Mouse (Mus musculus): ENCODE measurements at regions not wholly inside any gene's neighbourhood (a gene's known extent, or its start where the extent isn't known, plus 50 kb on each side); places are given as distances from the start of the nearest gene placed in this dataset.

DNA sequence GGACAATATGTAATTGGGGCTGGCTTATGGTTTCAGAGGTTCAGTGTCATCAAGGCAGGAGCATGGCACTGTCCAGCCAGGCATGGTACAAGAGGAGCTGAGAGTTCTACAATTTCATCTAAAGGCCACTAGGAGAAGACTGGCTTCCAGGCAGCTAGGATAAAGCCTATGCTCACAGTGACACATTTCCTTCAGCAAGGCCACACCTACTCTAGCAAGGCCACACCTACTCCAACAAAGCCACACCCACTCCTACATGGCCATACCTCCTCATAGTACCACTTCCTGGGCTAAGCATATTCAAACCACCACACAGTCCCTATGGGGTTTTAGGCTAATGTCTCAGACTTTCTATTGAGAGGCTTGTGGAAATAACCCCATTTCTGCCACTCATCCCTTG lies 285.1 kb downstream of the Cog6 start:
- H3K4me3 ChIP-seq (ENCODE audit: low read depth, low read length) = no peak overlapping the region
- H3K36me3 ChIP-seq (ENCODE audit: control insufficient read depth, insufficient read depth, low read length) = no peaks in the 10 kb centered on the region
- no peaks in the 10 kb centered on the region for H3K4me1 ChIP-seq (replicated peaks; ENCODE audit: control insufficient read depth, insufficient read depth, low read length)
- H3K9ac ChIP-seq (ENCODE audit: low read depth, low read length) = no peak overlapping the region
- no peak overlapping the region for H3K4me2 ChIP-seq (replicated peaks; ENCODE audit: low read depth, low read length)
- H3K9me3 ChIP-seq (ENCODE audit: control insufficient read depth, low read length) = no peaks in the 10 kb centered on the region
- H3K27me3 ChIP-seq (ENCODE audit: control insufficient read depth, insufficient read depth, low read length) = no peaks in the 10 kb centered on the region
- H3K27ac ChIP-seq (ENCODE audit: low read depth, low read length) = no peak overlapping the region
- DNase-seq (ENCODE audit: low spot score) = no peak
- ATAC-seq (ENCODE audit: low FRiP score) = no peak

DNA sequence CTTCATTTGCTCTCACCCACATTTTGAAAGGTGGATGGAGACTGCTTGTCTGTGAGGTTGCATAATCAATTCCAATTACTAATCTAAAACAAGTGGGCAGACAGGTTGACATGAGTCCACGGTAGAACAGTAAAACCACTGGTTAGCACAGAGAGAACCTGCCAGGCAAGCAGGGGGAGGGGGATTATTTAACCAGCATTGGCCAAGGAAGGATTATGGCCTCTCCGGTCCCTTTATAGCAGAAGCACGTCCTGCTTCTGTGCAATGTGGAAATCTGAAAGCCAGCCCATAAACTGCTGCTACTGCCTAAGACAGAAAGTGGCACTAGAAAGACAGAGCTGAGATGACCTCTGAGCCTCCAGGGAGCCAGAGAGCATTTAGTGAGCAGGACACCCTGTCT lies 285.5 kb downstream of the Cog6 start:
- no peaks in the 10 kb centered on the region for H3K4me1 ChIP-seq (replicated peaks; ENCODE audit: control insufficient read depth, insufficient read depth, low read length)
- no peak overlapping the region for H3K9ac ChIP-seq (ENCODE audit: low read depth, low read length)
- 89% methylated on average over 3 of the region's 3 CpGs for WGBS
- H3K9me3 ChIP-seq (ENCODE audit: control insufficient read depth, low read length) = no peaks in the 10 kb centered on the region
- H3K27ac ChIP-seq (ENCODE audit: low read depth, low read length) = no peak overlapping the region
- DNase-seq (ENCODE audit: low spot score) (no peak), ATAC-seq (ENCODE audit: low FRiP score) (no peak)
- no peaks in the 10 kb centered on the region for H3K27me3 ChIP-seq (ENCODE audit: control insufficient read depth, insufficient read depth, low read length)
- H3K36me3 ChIP-seq (ENCODE audit: control insufficient read depth, insufficient read depth, low read length) = no peaks in the 10 kb centered on the region
- no peak overlapping the region for H3K4me3 ChIP-seq (ENCODE audit: low read depth, low read length)
- H3K4me2 ChIP-seq (replicated peaks; ENCODE audit: low read depth, low read length) = no peak overlapping the region

DNA sequence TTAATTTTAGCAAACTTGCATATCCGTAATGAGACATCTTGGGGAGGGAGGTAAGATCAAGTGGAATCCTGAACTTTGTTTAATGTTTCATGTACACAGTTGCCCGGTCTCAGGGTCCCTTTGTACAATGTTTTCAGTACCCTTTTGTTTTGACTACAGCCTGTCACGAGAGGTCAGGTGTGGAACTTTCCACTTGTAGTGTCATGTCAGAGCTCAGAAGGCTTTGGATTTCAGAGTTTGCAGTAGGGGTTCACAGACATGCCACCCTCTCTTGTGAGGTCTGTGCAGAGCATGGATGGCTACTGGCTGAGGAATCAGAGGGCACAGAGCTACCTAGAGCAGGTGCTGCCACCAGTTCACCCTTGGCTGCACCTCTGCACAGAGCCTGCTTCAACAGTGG lies 287.3 kb downstream of the Cog6 start:
- no peaks in the 10 kb centered on the region for H3K4me1 ChIP-seq (replicated peaks; ENCODE audit: control insufficient read depth, insufficient read depth, low read length)
- DNase-seq (ENCODE audit: low spot score) (no peak), ATAC-seq (ENCODE audit: low FRiP score) (no peak)
- WGBS = 86% methylated on average over 3 of the region's 3 CpGs
- no peak overlapping the region for H3K4me3 ChIP-seq (ENCODE audit: low read depth, low read length)
- H3K9me3 ChIP-seq (ENCODE audit: control insufficient read depth, low read length) = no peaks in the 10 kb centered on the region
- H3K27me3 ChIP-seq (ENCODE audit: control insufficient read depth, insufficient read depth, low read length) = no peaks in the 10 kb centered on the region
- no peak overlapping the region for H3K4me2 ChIP-seq (replicated peaks; ENCODE audit: low read depth, low read length)
- H3K27ac ChIP-seq (ENCODE audit: low read depth, low read length) = no peak overlapping the region
- no peak overlapping the region for H3K9ac ChIP-seq (ENCODE audit: low read depth, low read length)
- no peaks in the 10 kb centered on the region for H3K36me3 ChIP-seq (ENCODE audit: control insufficient read depth, insufficient read depth, low read length)

DNA sequence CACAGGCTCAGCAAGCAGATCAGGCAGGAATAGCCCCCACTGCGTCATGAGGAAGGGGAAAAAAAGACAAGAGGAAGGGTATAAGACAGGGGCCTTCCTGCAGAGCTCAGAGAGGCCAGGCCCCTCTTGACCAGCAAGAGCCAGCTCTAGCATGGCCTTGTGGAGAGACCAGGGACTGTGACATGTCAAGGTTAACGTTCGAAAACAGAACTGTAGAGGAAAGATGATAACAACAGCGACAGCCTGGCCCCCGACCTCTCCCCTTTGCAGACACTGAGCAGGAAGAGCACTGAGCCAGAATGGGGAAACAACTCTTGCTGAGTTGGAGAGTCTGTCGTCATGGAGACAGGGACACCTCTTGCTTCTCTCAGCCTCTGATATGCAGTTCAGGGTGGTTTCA lies 288.2 kb downstream of the Cog6 start:
- H3K27me3 ChIP-seq (ENCODE audit: control insufficient read depth, insufficient read depth, low read length) = no peaks in the 10 kb centered on the region
- no peaks in the 10 kb centered on the region for H3K4me1 ChIP-seq (replicated peaks; ENCODE audit: control insufficient read depth, insufficient read depth, low read length)
- ATAC-seq (ENCODE audit: low FRiP score) = no peak
- no peak overlapping the region for H3K4me2 ChIP-seq (replicated peaks; ENCODE audit: low read depth, low read length)
- DNase-seq (ENCODE audit: low spot score) = no peak
- H3K9ac ChIP-seq (ENCODE audit: low read depth, low read length) = no peak overlapping the region
- H3K27ac ChIP-seq (ENCODE audit: low read depth, low read length) = no peak overlapping the region
- no peak overlapping the region for H3K4me3 ChIP-seq (ENCODE audit: low read depth, low read length)
- H3K36me3 ChIP-seq (ENCODE audit: control insufficient read depth, insufficient read depth, low read length) = no peaks in the 10 kb centered on the region
- WGBS = 76% methylated on average over 6 of the region's 6 CpGs
- no peaks in the 10 kb centered on the region for H3K9me3 ChIP-seq (ENCODE audit: control insufficient read depth, low read length)

DNA sequence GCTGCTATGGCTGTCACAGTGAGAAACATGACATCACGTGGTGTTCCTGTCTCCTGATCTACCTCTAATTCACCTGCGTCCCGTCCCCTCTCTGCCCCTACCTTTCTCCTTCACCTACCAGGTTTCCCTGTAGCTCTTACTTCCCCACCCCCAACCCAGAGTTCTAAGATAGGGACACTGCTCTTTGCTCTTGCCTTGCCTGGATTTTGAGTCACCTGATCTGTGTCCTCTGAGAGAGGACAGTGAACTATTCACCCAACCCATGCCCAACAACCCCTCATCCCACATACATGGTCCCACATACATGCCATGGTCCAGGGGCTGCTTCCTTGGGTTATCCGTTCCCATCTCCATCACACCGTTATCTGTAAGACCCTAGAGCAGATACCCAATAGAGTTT lies 288.6 kb downstream of the Cog6 start:
- H3K36me3 ChIP-seq (ENCODE audit: control insufficient read depth, insufficient read depth, low read length) = no peaks in the 10 kb centered on the region
- DNase-seq (ENCODE audit: low spot score) (no peak), ATAC-seq (ENCODE audit: low FRiP score) (no peak)
- H3K4me2 ChIP-seq (replicated peaks; ENCODE audit: low read depth, low read length) = no peak overlapping the region
- H3K4me1 ChIP-seq (replicated peaks; ENCODE audit: control insufficient read depth, insufficient read depth, low read length) = no peaks in the 10 kb centered on the region
- no peaks in the 10 kb centered on the region for H3K27me3 ChIP-seq (ENCODE audit: control insufficient read depth, insufficient read depth, low read length)
- no peak overlapping the region for H3K9ac ChIP-seq (ENCODE audit: low read depth, low read length)
- H3K4me3 ChIP-seq (ENCODE audit: low read depth, low read length) = no peak overlapping the region
- no peak overlapping the region for H3K27ac ChIP-seq (ENCODE audit: low read depth, low read length)
- 91% methylated on average over 5 of the region's 5 CpGs for WGBS
- no peaks in the 10 kb centered on the region for H3K9me3 ChIP-seq (ENCODE audit: control insufficient read depth, low read length)

DNA sequence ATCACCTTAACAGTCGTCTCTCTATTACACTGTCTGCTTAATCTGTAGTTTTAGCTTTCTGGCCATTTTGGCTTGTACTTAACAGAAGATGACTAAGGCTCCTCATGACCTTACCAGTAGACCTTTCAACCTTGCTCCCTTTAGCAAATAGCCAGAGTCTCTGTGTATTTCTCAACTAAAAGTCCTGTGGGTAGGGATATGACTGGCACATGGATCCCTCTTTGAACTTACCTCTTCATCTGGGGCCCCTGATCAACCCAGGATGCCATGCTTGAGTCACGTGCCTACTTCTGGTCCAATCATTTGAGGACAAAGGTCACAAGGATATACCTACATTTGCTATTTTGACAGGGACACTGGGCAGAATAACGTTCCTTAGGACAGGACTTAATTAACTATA lies 292.7 kb downstream of the Cog6 start:
- WGBS = 91% methylated on average over 3 of the region's 3 CpGs
- no peak overlapping the region for H3K27ac ChIP-seq (ENCODE audit: low read depth, low read length)
- no peaks in the 10 kb centered on the region for H3K36me3 ChIP-seq (ENCODE audit: control insufficient read depth, insufficient read depth, low read length)
- H3K9ac ChIP-seq (ENCODE audit: low read depth, low read length) = no peak overlapping the region
- H3K4me3 ChIP-seq (ENCODE audit: low read depth, low read length) = no peak overlapping the region
- H3K9me3 ChIP-seq (ENCODE audit: control insufficient read depth, low read length) = no peaks in the 10 kb centered on the region
- H3K4me2 ChIP-seq (replicated peaks; ENCODE audit: low read depth, low read length) = no peak overlapping the region
- no peaks in the 10 kb centered on the region for H3K4me1 ChIP-seq (replicated peaks; ENCODE audit: control insufficient read depth, insufficient read depth, low read length)
- ATAC-seq (ENCODE audit: low FRiP score) (no peak), DNase-seq (ENCODE audit: low spot score) (no peak)
- no peaks in the 10 kb centered on the region for H3K27me3 ChIP-seq (ENCODE audit: control insufficient read depth, insufficient read depth, low read length)

DNA sequence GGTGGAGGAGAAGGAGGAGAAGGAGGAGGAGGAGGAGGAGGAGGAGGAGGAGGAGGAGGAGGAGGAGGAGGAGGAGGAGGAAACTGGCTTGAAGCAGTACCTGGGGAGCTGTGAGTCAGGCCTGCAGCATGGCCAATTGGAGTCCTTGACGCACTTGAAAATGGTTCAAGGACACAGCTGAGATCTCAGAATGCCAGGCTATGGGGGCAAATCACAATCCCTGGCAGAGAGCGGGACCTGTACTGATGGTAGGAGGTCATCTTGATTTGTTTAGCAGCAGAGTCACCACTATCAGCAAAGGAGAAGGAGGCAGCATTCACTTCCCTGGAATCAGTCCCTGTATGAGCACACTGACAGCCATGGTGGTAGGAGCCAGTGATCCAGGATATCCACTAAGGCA lies 294.1 kb downstream of the Cog6 start:
- H3K36me3 ChIP-seq (ENCODE audit: control insufficient read depth, insufficient read depth, low read length) = no peaks in the 10 kb centered on the region
- H3K4me1 ChIP-seq (replicated peaks; ENCODE audit: control insufficient read depth, insufficient read depth, low read length) = no peaks in the 10 kb centered on the region
- DNase-seq (ENCODE audit: low spot score) (no peak), ATAC-seq (ENCODE audit: low FRiP score) (no peak)
- H3K9me3 ChIP-seq (ENCODE audit: control insufficient read depth, low read length) = no peaks in the 10 kb centered on the region
- no peak overlapping the region for H3K9ac ChIP-seq (ENCODE audit: low read depth, low read length)
- H3K27ac ChIP-seq (ENCODE audit: low read depth, low read length) = no peak overlapping the region
- WGBS = 85% methylated on average over 2 of the region's 2 CpGs
- H3K4me2 ChIP-seq (replicated peaks; ENCODE audit: low read depth, low read length) = no peak overlapping the region
- H3K27me3 ChIP-seq (ENCODE audit: control insufficient read depth, insufficient read depth, low read length) = no peaks in the 10 kb centered on the region
- H3K4me3 ChIP-seq (ENCODE audit: low read depth, low read length) = no peak overlapping the region

DNA sequence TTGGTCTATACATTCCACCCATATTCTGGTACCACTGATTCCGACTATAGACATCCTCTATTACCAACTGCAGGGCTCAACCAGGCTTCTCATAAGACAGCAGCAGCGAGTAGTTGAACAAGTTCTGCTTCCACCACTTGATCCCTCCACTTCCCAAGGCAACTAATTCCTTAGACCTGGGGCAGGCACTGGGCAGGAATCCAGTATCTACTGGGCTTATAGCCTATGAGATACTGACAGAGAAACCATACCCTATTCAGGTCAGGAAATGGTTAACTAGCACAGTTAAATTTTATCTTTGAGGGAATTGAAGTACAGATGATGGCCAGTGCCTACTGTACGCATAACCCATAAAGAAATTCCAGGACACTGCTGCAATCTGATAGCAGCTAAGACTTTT lies 297.9 kb downstream of the Cog6 start:
- H3K27ac ChIP-seq (ENCODE audit: low read depth, low read length) = no peak overlapping the region
- H3K36me3 ChIP-seq (ENCODE audit: control insufficient read depth, insufficient read depth, low read length) = no peaks in the 10 kb centered on the region
- H3K4me1 ChIP-seq (replicated peaks; ENCODE audit: control insufficient read depth, insufficient read depth, low read length) = no peaks in the 10 kb centered on the region
- no peak for ATAC-seq (ENCODE audit: low FRiP score)
- no peak overlapping the region for H3K9ac ChIP-seq (ENCODE audit: low read depth, low read length)
- H3K9me3 ChIP-seq (ENCODE audit: control insufficient read depth, low read length) = no peaks in the 10 kb centered on the region
- no peaks in the 10 kb centered on the region for H3K27me3 ChIP-seq (ENCODE audit: control insufficient read depth, insufficient read depth, low read length)
- no peak for DNase-seq (ENCODE audit: low spot score)
- H3K4me2 ChIP-seq (replicated peaks; ENCODE audit: low read depth, low read length) = no peak overlapping the region
- 87% methylated on average over 3 of the region's 3 CpGs for WGBS
- H3K4me3 ChIP-seq (ENCODE audit: low read depth, low read length) = no peak overlapping the region

DNA sequence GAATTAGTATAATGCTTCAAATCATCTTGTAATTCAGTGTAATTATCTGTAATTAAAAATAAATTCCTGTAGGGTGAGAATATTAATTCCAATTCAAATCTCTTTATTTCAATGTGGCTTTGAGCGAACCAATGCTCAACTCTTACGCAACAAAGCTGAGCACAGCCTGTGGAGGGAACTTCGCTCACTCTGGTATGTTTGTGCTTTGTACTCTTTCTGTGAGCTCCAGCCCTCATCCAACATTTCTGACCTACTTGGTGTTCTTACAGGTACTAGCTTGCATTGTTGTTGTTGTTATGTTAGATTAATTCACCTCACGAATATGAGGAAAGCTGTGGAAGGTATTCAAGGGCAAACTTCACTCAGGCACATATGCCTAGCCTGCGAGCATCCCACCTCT lies 299.7 kb downstream of the Cog6 start:
- H3K4me1 ChIP-seq (replicated peaks; ENCODE audit: control insufficient read depth, insufficient read depth, low read length) = no peaks in the 10 kb centered on the region
- no peak for ATAC-seq (ENCODE audit: low FRiP score)
- H3K9ac ChIP-seq (ENCODE audit: low read depth, low read length) = no peak overlapping the region
- 91% methylated on average over 5 of the region's 5 CpGs for WGBS
- no peak for DNase-seq (ENCODE audit: low spot score)
- no peak overlapping the region for H3K4me2 ChIP-seq (replicated peaks; ENCODE audit: low read depth, low read length)
- no peak overlapping the region for H3K27ac ChIP-seq (ENCODE audit: low read depth, low read length)
- H3K9me3 ChIP-seq (ENCODE audit: control insufficient read depth, low read length) = no peaks in the 10 kb centered on the region
- no peaks in the 10 kb centered on the region for H3K27me3 ChIP-seq (ENCODE audit: control insufficient read depth, insufficient read depth, low read length)
- H3K36me3 ChIP-seq (ENCODE audit: control insufficient read depth, insufficient read depth, low read length) = no peaks in the 10 kb centered on the region
- no peak overlapping the region for H3K4me3 ChIP-seq (ENCODE audit: low read depth, low read length)

Measured in hindbrain, embryonic 11.5 days (tissue).